Mouse (Mus musculus): Measurements from ENCODE around the gene Efnb3. TPM values are rescaled to one million over a fixed set of nuclear protein-coding genes. Genes with fewer than 3 reads are reported as not detected.
A peak's percentile ranks its signal among the peaks of the same experiment; 100 is the strongest.

Efnb3 gene
- polyA plus RNA-seq, 1 experiment from 2014 or later: 0.61 TPM

DNA sequence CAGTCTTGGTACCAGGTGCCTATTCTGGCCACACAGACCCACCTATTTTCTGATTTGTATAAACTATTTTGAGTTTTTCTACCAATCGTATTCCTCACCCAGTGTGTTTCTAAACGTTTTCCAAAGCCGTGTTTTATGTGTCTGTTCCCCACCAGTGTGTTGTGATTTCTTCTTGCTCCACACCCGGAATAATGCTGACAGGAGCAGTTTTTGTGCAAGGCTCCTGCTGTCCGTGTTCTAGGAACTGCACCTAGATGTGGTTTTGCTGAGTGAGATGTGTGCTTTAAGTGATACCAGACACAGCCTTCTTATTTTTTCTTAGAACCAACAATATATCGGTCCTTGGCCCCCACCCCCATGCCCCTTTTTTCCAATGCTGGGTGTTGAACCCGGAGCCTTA is 24.0 kb upstream of the Efnb3 start:
- DNase-seq (ENCODE audit: low spot score): no peak

- DNase-seq (ENCODE audit: low spot score): no peak
These were observed 22.3 kb upstream of the Efnb3 start for GRCm38 (mm10) chr11:69582230-69582805.

DNA sequence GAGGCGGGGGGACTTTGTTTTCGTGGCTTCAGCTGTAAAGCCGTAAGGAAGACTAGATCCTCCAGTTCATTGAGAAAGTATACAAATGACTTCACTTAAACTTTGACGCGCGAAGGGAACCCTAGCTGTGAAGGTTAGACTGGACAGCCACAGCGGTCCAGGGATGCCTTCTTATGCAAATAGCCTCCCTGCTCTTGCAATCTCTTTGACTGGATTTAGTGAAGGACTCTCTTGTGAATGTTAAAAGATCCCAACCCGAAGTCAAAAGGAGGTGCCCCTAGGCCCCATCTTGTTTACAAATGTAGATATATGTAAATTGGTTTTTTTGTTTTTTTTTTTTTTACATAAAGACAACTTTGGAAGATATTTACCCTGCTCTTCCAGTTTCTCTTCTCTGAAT is 21.8 kb upstream of the Efnb3 start:
- no peak for DNase-seq (ENCODE audit: low spot score)

- peak; percentile 93 for DNase-seq (ENCODE audit: low spot score)
These were observed 21.2 kb upstream of the Efnb3 start for GRCm38 (mm10) chr11:69581147-69581688.

DNA sequence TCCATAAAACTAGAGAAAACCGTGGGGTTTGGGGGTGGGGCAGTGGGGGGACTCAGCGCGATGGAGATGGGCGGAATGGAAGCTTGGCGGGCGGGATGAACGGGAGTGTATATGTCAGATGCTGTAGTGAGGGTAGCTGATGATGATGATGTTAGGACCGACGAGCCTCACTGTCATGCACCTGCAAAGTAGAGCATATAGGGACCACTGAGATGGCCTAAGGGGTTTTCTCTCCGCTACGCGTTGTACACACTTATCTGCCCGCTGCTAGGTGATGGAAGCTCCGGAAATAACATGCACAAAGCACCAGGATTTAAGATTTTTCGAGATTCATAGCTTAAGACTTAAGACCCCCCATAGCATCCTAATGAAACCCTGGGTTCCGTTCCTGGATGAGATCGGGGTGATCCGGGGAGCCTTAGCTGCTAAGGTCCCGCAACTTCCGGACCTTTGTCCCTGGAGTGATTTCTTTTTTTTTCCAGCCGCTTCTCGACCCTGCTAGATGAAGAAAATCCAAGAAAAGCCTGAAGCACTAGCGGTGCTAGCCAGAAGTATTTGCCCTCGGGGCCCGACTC is 20.7 kb upstream of the Efnb3 start:
- DNase-seq (ENCODE audit: low spot score): no peak

- DNase-seq (ENCODE audit: low spot score): peak; percentile 93
These were observed 20.1 kb upstream of the Efnb3 start, which contains the start of the genes Wrap53 and Trp53 for GRCm38 (mm10) chr11:69580091-69580514. TSS of gene Wrap53 (minus strand) at chr11:69580255. TSS of gene Trp53 (plus strand) at chr11:69580359.

DNA sequence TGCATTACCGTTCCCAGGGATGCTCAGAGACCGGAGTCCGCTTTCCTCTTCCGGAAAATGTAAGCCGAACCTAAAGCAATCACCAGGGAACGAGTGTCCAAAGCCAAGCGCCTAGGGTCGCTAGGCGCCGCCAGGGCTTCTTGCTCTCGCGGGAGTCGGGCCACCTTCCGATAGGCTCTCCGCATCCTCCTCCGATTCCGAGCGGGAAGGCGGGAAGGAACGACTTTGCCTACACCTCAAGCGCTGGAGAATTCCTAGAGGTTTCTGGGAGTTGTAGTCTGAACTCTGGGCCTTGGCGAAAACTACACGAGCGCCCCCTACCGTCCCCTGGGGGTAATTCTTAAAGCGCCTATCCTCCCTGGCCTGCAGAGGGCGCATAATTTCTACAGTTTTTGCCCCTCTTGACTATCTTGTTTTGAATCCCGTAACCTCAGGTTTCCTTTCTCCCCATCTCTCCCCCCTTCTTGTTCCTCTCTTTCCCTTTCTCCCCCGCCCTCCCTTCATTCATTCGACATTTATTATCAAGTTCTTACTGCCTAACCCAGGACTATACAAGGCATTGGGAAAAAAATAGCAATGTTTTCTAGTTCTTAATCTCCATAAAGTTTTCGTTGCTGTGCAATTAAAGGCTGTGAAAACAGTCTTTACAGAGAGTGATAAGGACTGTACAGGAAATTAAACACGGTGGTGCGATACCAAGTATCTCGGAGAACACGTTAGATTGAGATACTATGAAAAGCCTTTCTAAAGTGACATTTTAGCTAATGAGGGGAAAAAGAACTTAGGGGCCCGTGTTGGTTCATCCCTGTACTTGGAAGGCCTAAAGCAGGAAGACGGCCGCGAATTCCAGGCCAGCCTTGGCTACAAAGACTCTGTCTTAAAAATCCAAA is 19.4 kb upstream of the Efnb3 start:
- peak; percentile 95 for DNase-seq (ENCODE audit: low spot score)

- DNase-seq (ENCODE audit: low spot score): no peak
These were observed 18.3 kb upstream of the Efnb3 start for GRCm38 (mm10) chr11:69578301-69578700.

DNA sequence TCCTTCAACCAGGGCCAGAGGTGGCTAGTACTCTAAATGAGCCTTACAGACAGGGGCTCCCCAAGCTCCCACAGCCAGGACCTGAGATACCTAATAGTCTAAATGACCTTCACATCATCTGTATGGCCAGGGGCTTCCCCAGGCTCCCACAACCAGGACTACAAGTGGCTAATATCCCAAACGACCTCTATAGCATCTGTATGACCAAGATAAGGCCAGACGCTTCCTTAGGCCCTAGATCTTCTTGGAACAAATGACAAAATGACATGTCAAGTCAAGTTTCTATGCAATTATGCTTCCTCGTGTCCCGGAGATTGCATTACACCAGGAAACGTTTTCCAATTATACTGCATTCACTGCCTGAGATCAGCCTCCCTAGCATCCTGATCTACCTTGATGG is 16.3 kb upstream of the Efnb3 start:
- DNase-seq (ENCODE audit: low spot score): no peak

DNA sequence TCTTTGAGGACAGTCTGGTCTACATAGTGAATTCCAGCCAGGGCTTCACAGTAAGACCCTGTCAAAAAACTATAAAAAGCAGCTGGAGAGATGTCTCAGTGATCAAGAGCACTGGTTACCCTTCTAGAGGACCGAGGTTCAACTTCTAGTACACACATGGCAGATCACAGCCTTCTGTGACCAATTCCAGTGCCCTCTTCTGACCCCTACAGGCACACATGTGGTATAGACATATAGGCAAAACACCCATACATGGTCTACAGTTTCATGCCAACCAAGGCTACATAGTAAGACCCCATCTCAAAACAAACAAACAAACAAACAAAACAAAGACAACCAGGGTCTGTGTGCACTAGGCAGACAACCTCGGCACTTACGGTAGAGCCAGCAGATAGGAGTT is 15.2 kb upstream of the Efnb3 start:
- DNase-seq (ENCODE audit: low spot score): peak; percentile 55

GRCm38 (mm10) chr11:69565131-69565530 is 5.1 kb upstream of the Efnb3 start:
- DNase-seq (ENCODE audit: low spot score): no peak

- DNase-seq (ENCODE audit: low spot score): no peak
These were observed 4.4 kb upstream of the Efnb3 start for GRCm38 (mm10) chr11:69564391-69564790.

DNA sequence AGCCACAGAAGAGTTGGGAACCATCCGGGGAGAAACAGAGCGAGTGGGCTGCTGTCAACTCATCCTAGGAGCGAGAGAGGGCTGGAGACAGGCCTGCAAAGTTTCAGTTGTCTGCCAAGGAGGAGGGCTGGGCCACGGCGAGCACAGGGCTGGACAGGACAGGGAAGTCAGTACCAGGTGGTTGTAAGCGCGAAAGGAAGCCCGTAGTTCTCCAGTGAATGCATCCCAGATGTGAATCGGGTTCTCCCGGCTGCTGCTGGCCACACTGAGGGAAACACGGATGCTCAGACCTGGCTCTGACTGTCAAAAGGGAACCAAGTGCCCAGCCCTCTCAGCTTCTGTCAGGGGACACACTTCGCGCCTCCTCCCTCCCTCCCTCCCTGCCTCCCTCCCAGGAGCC is 3.4 kb upstream of the Efnb3 start:
- no peak for DNase-seq (ENCODE audit: low spot score)

- DNase-seq (ENCODE audit: low spot score): no peak
These were observed 1.2 kb upstream of the Efnb3 start for GRCm38 (mm10) chr11:69560896-69561854.

- DNase-seq (ENCODE audit: low spot score): no peak
These were observed 822 bp downstream of the Efnb3 start for GRCm38 (mm10) chr11:69559183-69559582.

DNA sequence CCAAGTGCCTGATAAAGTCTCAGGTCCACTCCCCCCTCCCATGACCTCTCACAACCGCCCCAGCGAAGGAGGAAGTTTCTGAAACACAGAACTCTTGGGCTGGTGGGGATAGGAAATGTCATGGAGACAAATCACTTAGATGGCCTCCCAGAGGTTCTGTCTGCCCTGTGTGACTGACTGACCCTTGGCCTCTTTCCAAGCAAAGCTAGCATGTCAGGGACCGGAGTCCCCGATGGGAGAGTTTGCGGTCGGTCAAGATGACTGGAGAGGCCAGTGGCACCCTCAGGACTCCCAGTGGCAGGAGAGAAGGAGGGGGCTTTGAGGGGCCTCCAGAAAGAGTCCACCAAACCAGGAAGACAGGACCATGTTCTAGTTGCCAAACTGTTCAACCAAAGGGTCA is 1.2 kb downstream of the Efnb3 start:
- no peak for DNase-seq (ENCODE audit: low spot score)

GRCm38 (mm10) chr11:69557381-69557958 is 2.5 kb downstream of the Efnb3 start:
- DNase-seq (ENCODE audit: low spot score): no peak

- no peak for DNase-seq (ENCODE audit: low spot score)
These were observed 5.4 kb downstream of the Efnb3 start for GRCm38 (mm10) chr11:69554539-69555140.

GRCm38 (mm10) chr11:69553341-69553721 is 6.7 kb downstream of the Efnb3 start:
- DNase-seq (ENCODE audit: low spot score): no peak

Measured in thymus, postnatal 0 days (tissue).